Mouse (Mus musculus) splenic B cell, adult 2 months (primary cell): ENCODE results near the gene Cask.

ENCODE experiments used
- DNase-seq: peaks from one replicate; pipeline ENCODE4 v3.0.0-alpha.2; 2011; ENCODE audit warnings: low read depth, low spot score
- H3K27me3 ChIP-seq: 2 replicates; pipeline ENCODE4 v1.6.1; 2012; ENCODE audit warnings: mild to moderate bottlenecking, low read length, moderate library complexity, mixed read lengths; ENCODE audit not compliant: control insufficient read depth, poor library complexity, insufficient read depth, severe bottlenecking
- H3K36me3 ChIP-seq: 2 replicates; pipeline ENCODE4 v1.6.1; 2012; ENCODE audit warnings: mild to moderate bottlenecking, low read length, moderate library complexity, mixed read lengths; ENCODE audit not compliant: control insufficient read depth, poor library complexity, insufficient read depth, severe bottlenecking

Gene Cask

GRCm38 (mm10) chrX:13681748-13682147 lies 169.4 kb downstream of the Cask start:
- DNase-seq = no peak
- Histone ChIP-seq H3K36me3 (no peaks in the 10 kb centered on the region), H3K27me3 (no peaks in the 10 kb centered on the region)

GRCm38 (mm10) chrX:13673001-13673400 lies 178.2 kb downstream of the Cask start:
- peak; percentile 16 for DNase-seq
- Histone ChIP-seq H3K36me3 (no peaks in the 10 kb centered on the region), H3K27me3 (no peaks in the 10 kb centered on the region)

GRCm38 (mm10) chrX:13670342-13670741 lies 180.8 kb downstream of the Cask start:
- peak; percentile 82 for DNase-seq

GRCm38 (mm10) chrX:13668867-13669266 lies 182.3 kb downstream of the Cask start:
- Histone ChIP-seq H3K27me3 (no peaks in the 10 kb centered on the region), H3K36me3 (no peaks in the 10 kb centered on the region)
- no peak for DNase-seq

More at GRCm38 (mm10) chrX:13670342-13670741, 180.8 kb downstream of the Cask start:
- H3K36me3 ChIP-seq = no peaks in the 10 kb centered on the region
- no peaks in the 10 kb centered on the region for H3K27me3 ChIP-seq

GRCm38 (mm10) chrX:13661063-13661462 lies 190.1 kb downstream of the Cask start, which contains the start of gene Gpr82:
Gene Gpr82, plus strand, starts transcription at chrX:13661363.
- Histone ChIP-seq H3K27me3 (no peaks in the 10 kb centered on the region), H3K36me3 (no peaks in the 10 kb centered on the region)
- DNase-seq = no peak

- no peaks in the 10 kb centered on the region for H3K36me3 ChIP-seq
- no peaks in the 10 kb centered on the region for H3K27me3 ChIP-seq
- DNase-seq = peak; percentile 61
Measured at GRCm38 (mm10) chrX:13659201-13659890, 191.8 kb downstream of the Cask start.

GRCm38 (mm10) chrX:13658616-13659140 lies 192.5 kb downstream of the Cask start:
- no peaks in the 10 kb centered on the region for H3K36me3 ChIP-seq
- no peak for DNase-seq
- no peaks in the 10 kb centered on the region for H3K27me3 ChIP-seq

GRCm38 (mm10) chrX:13656721-13657120 lies 194.4 kb downstream of the Cask start:
- H3K36me3 ChIP-seq = no peaks in the 10 kb centered on the region
- DNase-seq = peak; percentile 81
- H3K27me3 ChIP-seq = no peaks in the 10 kb centered on the region

- DNase-seq = peak; percentile 19
- no peaks in the 10 kb centered on the region for H3K36me3 ChIP-seq
- no peaks in the 10 kb centered on the region for H3K27me3 ChIP-seq
Measured at GRCm38 (mm10) chrX:13655906-13656305, 195.3 kb downstream of the Cask start.

- Histone ChIP-seq H3K36me3 (no peaks in the 10 kb centered on the region), H3K27me3 (no peaks in the 10 kb centered on the region)
Measured at GRCm38 (mm10) chrX:13655005-13655421, 196.2 kb downstream of the Cask start.

GRCm38 (mm10) chrX:13652291-13652690 lies 198.9 kb downstream of the Cask start:
- no peaks in the 10 kb centered on the region for H3K36me3 ChIP-seq
- DNase-seq = peak; percentile 24
- no peaks in the 10 kb centered on the region for H3K27me3 ChIP-seq

More at GRCm38 (mm10) chrX:13655005-13655421, 196.2 kb downstream of the Cask start:
- DNase-seq = peak; percentile 78

- no peak for DNase-seq
- H3K36me3 ChIP-seq = no peaks in the 10 kb centered on the region
Measured at GRCm38 (mm10) chrX:13651889-13652288, 199.3 kb downstream of the Cask start.

GRCm38 (mm10) chrX:13638894-13639293 lies 212.3 kb downstream of the Cask start:
- Histone ChIP-seq H3K36me3 (no peaks in the 10 kb centered on the region), H3K27me3 (no peaks in the 10 kb centered on the region)
- DNase-seq = no peak

More at GRCm38 (mm10) chrX:13651889-13652288, 199.3 kb downstream of the Cask start:
- no peaks in the 10 kb centered on the region for H3K27me3 ChIP-seq

- Histone ChIP-seq H3K27me3 (no peaks in the 10 kb centered on the region), H3K36me3 (no peaks in the 10 kb centered on the region)
- no peak for DNase-seq
Measured at GRCm38 (mm10) chrX:13636398-13636797, 214.8 kb downstream of the Cask start.

GRCm38 (mm10) chrX:13631599-13632283 lies 219.4 kb downstream of the Cask start, which contains the start of gene Gpr34:
Gene Gpr34, plus strand, starts transcription at chrX:13632089.
- Histone ChIP-seq H3K27me3 (no peaks in the 10 kb centered on the region), H3K36me3 (no peaks in the 10 kb centered on the region)
- DNase-seq = peak; percentile 37
